Mouse (Mus musculus): ENCODE results near the gene Mccc1.

Mccc1 gene

DNA sequence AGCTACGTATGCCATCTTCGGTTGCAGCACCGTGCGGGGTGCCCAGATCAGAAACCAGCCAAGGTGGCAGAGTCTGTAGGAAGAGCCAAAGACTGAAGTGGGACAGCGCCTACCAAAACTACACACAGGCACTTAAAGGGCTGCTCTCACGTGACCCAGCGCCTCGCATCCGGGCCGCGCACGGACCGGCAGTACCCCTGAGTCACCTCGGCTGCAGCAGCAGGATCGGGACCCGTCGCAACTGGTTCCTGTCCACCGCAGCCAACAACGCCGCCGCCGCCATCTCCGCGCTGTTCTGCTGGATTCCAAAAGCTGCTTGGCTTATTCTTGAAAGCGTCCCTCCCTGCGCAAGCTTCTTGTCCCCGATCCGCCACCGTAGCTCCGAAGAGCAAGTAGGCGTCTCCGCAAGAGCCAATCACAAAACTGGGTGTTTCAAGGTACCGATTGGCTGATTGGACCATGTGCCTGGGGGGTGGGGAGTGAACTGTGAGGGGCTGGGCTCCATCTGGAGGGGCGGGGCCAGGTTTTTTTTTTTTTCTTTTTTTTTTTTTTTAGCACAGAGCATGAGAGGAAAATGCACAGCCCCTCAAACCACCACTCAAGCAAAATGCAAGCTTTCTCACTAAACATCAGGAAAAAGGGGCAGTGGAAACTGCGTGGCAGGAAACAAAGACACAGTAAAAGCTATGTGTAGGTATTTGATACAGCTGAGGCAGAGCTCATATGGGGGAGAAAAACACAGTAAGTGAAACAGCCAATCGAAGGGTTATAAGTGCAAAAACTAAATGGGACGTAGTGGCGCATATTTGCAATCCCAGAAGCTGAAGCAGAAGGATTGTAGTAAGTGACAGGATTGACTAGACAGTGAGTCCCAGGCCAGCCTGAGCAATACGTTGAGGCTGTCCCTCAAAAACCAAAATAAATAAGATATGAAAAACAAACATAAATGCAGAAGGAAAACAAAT is at the start of gene Mccc1:
Gene Mccc1 (minus strand): TSS at position 404 of the 965 bp plus-strand sequence.
- DNase-seq: peak; percentile 96 to 98

DNA sequence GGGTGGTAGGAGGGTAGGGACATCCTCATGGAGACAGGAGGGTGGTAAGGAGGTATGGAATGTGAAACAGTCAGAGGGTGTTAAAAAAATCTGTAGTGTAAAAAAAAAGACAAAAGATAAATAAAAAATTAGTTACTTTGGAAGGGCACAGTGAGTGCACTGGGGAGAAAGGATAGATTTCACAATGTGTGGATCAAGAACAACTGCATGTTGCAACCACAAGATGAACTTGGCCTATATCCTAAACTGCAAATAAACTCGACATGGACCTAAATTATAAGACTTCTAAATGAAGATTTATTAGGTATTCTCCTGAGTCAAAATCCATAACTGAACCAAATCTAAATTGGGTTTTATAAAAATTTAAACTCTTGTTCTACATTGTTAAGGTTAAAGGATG is 48.6 kb upstream of the Mccc1 start:
- no peak for DNase-seq

DNA sequence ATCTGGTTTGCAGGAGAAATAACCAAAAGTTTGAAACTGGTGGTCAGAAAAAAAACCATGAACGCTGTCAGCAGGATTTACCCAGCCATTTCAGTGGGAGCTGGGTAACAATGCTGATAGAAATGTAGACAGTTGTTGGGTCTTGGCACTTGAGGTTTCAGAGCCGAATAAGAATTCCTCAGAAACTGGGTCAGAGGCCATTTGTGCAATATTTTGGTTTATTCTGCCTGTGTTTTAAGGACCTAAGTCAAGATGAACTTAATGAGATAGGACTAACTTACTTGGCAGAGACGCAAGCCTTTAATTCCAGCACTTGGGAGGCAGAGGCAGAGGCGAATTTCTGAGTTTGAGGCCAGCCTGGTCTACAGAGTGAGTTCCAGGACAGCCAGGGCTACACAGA is 44.6 kb upstream of the Mccc1 start:
- no peak for DNase-seq

DNA sequence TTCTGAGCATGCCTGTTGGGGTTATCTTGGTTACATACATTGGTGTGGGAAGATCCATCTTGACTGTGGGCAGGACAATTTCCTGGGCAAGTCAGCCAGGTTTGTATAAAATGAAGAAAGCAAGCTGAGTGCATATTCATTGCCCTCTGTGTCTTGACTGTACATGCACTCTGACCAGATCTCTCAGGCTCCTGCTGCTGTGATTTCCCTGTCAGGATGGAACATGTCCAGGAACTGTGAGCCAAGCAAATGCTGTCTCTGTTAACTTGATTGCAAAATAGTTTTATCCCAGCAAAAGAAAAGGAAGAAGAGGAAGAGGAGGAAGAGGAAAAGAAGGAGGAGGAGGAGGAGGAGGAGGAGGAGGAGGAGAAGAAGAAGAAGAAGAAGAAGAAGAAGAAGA is 44.0 kb upstream of the Mccc1 start:
- no peak for DNase-seq

DNA sequence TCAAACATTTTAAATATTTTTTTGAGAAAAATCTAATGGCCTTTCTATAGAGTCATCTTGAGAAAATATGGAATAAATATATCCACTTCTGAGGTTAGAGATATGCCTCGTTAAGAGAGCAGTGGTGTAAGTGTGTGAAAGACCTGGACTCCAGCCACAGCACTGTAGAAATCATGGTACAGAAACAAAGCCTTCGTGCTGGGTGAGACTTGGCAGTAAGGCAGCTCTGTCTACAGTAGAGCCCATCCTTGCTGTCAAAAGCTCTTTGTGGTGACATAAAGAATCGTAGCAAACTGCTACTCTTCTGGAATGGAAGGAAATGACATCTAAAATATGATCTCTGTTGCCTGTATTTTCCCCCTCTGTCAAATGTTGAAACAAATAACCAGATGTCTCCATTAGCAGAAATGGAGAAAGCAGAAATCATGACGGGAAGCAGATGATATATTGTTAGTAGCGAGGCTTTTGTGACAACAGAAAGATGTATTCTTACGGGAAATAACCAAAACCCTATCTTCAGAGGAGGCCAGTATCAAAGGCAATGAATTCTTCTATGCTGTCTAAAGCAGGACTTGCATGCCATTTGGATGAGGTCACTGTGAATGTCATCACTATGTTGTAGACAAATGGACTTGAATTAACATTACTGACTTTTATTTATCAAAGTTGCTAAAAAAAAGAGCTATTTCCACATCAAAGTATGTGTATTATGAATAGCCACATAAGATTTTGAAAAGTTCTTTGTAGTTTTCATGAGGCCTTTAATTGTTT is 31.4 kb upstream of the Mccc1 start:
- DNase-seq: no peak

DNA sequence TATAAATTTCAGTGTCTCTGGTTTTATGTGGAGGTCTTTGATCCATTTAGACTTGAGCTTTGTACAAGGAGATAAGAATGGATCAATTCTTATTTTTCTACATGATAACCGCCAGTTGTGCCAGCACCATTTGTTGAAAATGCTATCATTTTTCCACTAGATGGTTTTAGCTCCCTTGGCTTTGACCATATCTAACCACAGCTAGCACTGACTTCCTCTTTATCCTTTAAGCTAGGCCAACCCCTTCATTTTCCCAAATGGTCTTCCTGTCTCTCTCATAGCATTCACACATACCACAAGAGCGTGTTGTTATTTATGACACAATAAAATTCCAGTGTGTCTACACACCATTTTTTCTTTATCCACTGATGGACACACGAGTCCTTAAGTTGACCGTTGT is 29.5 kb upstream of the Mccc1 start:
- DNase-seq: no peak

DNA sequence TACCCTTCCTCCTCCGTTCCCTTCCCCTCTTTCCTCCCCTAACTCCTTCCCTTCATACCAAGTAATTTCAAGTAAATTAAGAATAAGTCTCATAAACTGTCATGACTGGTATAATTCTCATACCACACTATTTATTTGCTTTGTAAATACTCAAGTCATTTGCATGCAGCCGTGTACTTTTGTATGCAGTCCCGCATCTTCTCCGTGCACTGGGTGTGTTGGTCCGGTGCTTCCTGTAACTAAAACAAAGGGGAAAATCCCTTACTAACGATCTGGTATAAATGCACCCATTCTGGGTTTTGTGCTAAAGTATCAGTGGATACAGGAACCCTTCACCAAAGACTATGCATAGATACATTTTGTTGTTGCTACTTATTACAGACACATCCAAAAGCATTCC is 25.3 kb upstream of the Mccc1 start:
- DNase-seq: no peak

DNA sequence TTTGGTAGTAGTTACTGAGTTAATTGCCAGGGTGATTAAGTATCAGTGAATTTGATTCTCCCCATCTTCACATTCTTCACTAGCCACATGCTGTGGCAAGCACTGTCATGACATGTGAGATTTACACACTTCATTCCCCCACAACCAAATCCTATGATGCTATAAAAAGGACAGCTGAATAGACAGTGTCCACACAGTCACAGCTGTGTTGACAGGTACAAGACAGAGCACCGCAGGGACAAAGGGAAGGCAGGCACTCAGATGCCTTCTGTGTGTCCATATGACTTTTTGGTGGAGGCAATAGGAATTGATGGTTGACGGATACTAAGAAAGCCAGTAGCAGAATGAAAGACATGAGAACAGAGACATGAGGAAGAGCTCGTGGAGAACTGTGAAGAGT is 10.8 kb upstream of the Mccc1 start:
- DNase-seq: no peak

DNA sequence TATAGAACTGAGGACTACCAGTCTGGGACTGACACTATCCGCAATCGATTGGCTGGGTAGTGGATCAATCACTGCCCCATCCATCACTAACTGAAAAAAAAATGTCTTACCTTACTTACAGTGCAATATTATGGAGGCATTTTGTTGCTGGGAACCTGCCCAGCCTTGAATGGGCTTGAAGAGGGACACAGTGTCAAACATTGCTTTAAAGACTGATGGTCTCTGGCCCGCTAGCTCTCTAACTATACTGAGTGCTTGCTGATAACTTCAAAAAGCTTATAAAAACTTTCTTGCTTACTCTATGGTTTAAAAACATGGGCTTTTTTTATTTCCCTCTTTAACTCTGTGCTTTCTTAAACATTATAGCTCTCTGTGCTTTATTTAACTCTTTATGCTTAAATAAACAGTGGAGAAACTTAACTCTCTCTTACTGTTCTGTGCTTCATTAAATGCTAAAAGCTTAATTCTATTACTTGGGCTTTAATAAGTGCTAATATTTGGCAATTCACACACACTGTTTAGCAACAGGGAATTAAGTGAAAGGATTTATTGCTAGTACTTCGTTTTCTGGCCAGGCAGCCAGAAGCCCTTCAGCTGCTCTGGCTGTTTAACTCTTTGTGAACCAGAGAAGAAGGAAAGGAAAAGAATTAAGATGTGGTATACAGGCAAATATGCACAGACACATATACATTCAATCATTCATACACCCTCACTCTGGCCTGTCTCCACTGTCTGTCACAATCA is 8.1 kb upstream of the Mccc1 start:
- no peak for DNase-seq

DNA sequence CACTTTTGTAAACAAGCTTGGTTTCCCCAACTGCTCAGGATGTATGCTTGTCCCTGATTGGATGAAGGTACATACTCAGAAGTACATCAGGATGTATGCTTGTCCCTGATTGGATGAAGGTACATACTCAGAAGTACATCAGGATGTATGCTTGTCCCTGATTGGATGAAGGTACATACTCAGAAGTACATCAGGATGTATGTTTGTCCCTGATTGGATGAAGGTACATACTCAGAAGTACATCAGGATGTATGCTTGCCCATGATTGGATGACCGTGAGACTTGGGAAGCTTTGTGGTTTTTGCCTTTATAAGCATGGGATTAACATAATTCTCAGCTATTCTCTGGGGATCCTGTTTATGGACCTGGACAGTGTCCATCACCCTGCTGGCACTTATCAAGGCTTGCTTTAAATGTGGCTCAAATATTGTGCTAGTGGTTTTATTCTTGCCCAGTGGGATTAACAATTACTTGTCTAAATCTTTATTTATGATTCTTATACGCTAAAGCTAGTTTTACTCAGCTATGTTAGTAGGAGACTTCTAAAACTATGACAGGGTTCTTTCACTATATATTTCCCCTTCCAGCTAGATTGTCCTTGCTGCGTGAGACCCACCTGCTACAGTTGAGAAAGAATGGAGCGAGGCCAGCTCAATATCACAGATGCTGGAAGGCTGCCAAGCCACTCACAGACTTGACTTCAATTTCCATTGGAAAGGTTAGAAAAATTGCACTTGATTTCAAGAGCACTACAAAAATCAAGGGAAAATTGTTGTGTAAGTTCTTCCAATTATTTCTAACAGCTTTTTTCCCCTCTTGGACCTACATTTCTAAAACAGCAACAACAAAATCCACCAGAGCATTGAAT is 3.8 kb upstream of the Mccc1 start:
- DNase-seq: peak; percentile 48 to 55

DNA sequence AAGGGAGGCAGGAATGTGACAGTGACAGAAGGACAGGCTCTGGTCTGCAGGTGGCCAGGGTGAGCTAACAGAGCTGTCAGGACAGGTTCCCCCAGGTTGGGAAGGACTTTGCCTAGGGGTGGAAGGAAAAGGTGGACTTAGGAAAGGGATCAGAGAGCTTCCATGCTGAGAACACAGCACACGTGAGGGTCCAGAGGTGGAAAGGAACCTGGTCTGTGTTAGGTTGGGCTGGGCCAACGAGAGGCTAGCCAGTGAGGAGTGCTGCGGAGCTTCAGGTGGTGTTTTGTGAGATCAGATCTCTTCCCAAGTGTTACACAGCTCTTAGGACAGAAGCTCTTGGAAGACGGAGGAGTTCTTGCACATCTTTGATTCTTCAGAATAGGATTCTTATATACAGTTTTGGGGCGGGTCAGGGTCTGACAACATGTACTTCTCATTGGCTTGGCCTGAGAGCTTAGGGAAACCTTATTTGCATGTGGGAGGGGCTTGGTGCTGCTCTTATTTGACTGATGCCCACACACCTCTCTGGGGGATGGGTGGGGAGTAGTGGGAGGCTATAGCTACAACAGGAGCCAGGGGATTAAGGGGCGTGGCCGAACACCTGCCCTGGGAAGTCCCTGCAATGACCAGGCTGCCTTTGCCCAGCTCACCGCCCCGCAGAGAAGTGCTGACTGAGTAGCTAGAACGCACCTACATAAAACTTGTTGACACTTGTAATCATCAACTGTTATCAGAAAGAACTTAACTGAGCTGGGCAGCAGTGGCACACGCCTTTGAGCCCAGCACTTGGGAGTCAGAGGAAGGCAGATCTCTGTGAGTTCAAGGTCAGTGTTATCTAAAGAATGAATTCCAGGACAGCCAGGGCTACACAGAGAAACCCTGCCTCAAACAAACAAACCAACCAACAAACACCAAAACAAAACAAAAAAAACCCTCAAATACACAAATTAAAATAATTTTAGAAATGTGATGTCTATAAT is 5.6 kb downstream of the Mccc1 start:
- DNase-seq: no peak

DNA sequence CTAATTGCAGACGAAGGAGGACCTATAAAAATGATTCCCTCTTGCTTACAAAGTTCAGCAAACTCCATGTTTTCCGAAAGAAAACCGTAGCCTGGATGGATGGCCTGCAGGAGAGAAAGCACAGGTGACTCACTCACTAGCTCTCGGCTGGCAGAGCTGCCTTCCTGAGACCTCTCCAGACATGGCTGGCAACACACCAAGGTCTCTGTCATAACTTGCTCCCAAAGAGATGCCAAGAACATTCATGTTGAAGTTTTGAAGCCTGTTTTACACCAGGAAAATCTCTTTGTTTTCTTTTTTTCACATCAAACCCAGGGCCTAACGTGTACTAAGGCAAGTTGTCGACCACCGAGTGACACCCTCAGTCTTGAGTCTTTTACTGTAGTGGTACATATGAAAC is 9.8 kb downstream of the Mccc1 start:
- no peak for DNase-seq

DNA sequence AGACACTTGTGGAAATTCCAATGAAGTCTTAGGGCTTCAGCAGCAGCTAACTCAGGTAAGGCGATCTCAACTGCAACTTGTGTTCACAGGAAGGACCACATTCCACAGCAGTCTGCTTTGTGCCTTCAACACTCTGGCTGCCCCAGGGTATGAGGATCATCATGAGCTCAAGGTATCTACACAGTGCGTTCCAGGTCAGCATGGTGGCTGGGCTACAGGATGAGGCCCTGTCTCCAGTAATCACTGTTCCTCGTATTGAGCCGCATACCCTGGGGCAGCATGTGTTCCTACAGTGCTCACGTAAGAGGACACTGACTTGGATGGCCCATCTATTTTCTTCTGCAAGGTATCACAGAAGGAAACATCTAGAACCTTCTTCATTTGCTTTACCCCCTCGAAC is 12.4 kb downstream of the Mccc1 start:
- DNase-seq: no peak

DNA sequence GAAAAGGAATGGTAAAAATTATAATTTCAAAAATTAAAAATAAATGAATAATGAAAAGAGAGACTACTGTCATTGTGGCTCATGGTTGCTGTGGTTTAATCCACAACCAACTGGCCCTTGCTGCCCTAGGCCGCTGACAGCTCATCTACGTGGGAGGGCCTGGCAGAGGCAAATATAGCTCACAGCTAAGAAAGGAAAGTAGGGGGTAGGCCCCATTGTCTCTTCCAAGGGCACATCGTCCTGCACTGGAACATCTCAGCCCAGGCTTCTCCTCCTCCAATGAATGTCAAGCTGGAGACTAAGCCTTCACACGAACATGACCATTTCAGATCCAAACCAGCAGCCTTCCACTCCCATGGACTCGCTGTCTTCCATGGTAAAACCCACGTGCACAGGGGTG is 14.2 kb downstream of the Mccc1 start:
- DNase-seq: no peak

DNA sequence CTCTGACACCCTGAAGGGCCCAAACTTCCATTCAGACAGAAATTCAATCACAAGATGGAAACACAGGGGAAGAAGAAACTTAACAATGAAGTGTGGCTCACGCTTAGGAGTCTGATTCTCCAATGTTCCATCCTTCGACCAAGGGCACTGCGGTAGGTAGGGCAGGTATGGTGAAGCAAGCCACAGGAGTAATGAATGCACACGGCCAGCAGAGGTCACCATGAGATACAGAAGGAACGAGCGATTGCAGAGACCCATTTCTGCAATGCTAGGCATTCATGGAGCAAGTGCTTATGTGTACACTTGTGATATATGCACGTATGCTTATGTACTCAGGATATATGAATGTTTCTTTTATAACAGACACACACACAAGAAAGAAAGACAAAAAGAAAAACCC is 26.9 kb downstream of the Mccc1 start:
- DNase-seq: peak; percentile 18 to 20

DNA sequence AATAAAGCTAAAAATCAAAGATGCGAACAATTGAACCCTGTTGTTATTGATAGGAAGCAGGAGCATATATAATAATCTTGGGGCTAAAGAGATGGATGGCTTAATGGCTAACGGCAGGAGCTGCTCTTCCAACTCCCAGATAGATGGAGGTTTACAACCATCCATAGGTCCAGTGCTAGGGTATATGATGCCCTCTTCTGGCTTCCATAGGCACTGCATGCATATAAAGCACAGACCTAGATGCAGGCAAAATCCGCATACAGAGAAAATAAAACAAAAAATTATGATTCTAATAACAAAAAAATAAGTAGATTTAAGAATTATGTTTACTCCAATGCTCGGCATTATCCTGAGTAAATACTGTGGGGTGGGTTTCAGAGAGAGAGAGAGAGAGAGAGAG is 27.5 kb downstream of the Mccc1 start:
- DNase-seq: peak in 1 of 2 experiments; percentile 28

DNA sequence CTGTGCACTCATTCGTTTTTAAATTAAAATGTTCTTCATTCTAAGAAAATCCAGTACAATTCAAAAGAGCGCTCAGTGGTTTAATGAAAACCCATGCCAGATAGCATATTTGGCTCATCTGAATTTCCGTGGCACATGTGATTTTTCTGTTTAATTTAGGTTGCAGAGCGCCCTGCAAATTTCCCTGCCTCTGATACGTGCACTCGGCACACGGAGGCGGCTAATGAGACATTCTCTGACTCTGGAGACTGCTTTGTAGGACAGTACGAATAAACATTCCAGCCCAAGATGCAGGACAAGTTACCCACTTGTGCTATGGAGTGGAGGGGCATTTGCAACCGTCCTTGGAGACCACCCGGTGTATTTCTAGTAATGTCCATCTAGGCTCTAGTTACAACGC is 29.3 kb downstream of the Mccc1 start:
- DNase-seq: no peak

DNA sequence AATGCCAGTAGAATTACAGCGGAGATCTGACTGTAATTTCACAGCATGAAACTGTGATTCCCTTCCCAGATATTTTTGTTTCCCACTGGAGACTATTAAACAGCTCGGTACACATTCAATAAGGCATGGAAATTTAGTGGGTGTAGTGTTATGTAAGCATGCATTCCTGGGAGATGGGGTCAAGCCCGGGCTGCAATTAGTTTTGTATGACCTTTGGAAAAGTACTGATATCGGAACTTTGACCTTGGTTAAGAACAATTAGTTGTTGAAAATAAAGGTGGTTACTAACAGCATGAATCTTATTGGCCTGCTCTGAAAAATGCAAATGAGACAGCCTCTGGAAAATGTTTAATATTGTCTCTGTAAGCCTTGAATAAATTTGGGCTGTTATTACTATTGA is 30.0 kb downstream of the Mccc1 start:
- DNase-seq: no peak

DNA sequence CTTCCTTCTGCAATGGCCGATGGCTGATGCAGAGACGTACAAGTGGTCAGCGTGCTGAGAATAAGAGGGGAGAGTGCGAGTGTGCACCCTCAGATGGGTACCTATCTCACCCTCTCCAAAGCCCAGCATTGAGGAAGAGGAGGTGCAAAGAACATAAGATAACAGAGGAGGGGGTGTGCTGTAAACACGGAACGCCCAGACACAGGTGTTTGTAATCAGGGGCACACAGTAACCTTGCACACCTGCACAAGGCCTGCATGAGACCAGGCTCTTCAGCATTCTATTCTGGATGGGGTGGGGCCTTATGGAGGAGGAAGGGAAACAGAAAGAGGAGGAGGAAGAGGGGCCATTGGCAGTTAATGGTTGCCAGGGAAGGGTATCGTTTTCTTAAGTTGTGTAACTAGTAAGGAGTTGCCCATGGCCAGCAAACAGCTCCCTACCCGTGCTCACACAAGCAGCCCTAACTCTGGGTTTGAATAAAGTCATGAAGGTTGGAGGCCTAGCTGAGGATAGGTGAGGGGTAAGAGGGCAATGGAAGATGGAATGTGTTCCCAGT is 33.0 kb downstream of the Mccc1 start:
- DNase-seq: no peak

DNA sequence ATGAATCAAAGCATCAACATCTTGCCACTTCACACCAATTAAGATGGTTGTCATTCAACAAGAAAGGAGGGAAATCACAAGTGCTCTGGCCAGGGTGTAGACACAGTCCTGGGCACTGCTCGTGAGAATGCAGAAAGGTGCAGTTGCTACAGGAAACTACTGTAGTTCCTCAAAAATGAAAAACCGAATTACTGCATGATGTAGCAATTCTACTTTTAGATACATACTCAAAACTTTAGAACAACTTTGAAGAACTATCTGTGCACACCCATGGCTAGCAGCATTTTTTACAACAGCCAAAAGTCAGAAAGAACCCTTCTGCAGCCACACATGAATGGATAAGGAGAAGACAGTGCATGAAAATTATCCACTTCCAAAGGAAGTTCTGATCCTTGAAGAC is 34.0 kb downstream of the Mccc1 start:
- no peak for DNase-seq

DNA sequence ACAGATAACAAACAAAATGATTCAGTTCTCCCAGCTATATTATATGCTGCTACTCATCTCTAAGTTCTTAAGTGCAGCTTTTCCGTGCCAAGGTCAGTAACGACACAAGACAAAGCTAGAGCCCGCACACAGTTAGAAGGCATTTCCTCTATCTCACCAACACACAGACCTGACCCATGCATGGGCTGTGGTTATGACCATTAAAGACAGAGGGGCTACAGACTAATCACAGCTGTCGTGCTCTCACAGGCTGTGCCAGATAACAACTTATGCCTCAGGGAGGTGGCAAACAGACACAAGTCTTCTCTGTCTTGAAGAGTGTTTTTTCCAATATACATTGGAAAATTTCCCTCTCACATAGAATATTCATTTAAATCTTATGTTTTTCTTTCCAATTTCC is 35.5 kb downstream of the Mccc1 start:
- no peak for DNase-seq
